Mouse (Mus musculus) natural killer cell, adult 2 months (primary cell): ENCODE measurements around the gene Dnm3.

Experiments
- DNase-seq, 2 experiments: peaks; one replicate each; pipeline ENCODE4 v3.0.0; 2022; ENCODE audit warnings: low spot score in 2 of 2

The Dnm3 gene

GRCm38 (mm10) chr1:162108726-162109436 lies 369.0 kb downstream of the Dnm3 start:
- no peak for DNase-seq

GRCm38 (mm10) chr1:162108181-162108671 lies 369.6 kb downstream of the Dnm3 start:
- no peak for DNase-seq

GRCm38 (mm10) chr1:162107011-162107606 lies 370.7 kb downstream of the Dnm3 start:
- DNase-seq: no peak

DNA sequence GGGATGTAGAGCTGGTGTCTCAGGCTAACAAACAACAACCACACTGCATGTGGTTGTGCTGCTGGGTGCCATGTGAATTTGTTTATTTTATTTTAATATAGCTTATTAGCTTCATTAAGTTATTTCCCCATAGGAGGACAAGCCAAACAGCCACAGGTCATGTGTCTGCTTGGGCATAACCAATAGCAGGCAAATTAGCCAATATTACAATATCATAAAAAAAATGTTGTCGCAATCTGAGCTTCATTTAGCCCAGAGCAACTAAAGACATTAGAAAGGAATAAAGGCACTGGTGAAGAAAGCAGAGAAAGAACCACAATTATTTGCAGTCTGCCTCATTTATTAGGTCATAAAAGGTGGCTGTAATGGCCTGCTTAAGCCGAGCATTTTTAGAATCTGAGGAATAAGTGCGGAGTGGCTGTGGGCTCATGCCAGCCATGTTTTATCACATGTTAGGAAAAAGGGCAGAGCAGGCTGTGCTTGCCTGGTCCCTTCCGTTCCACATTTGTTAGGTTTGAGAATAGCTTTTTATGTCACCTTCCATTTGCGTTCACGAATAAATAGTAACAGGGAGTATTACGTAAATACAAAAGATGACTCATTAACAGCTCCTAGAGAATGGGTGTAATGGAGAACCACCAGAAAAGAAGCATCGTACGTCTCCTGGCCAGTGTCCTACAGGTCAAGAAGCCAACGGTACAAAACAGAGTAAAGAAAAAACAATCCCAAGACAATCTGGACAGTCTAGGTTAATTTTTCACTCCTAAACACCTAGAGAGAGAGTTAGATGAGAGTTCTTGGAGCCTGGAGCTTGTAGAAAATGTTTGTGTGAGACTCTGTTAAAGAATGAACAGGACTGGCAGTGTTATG lies 376.6 kb downstream of the Dnm3 start:
- DNase-seq: no peak

GRCm38 (mm10) chr1:162100033-162100820 lies 377.6 kb downstream of the Dnm3 start:
- DNase-seq: no peak

DNA sequence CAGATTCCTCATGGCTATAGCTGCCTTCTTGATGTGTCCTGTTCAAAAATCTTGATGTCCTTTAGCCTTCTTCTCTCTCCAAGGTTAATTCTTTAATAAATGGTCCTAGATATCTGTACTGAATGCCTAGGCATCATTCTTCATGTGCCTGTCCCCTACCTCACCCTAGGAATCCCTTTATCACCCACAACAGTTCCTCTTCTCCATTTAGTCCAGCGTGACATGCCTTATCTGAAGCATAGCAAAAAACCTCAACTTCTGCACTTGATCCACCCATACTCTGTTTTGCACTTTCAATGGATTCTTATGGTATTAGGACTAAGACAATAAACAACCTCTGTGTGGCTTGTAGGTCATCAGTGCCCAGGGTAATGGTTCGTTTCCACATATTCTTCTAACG lies 378.6 kb downstream of the Dnm3 start:
- no peak for DNase-seq

GRCm38 (mm10) chr1:162094523-162095272 lies 383.1 kb downstream of the Dnm3 start:
- DNase-seq: no peak

- DNase-seq: no peak
Observed at GRCm38 (mm10) chr1:162093806-162094522, 383.9 kb downstream of the Dnm3 start.

DNA sequence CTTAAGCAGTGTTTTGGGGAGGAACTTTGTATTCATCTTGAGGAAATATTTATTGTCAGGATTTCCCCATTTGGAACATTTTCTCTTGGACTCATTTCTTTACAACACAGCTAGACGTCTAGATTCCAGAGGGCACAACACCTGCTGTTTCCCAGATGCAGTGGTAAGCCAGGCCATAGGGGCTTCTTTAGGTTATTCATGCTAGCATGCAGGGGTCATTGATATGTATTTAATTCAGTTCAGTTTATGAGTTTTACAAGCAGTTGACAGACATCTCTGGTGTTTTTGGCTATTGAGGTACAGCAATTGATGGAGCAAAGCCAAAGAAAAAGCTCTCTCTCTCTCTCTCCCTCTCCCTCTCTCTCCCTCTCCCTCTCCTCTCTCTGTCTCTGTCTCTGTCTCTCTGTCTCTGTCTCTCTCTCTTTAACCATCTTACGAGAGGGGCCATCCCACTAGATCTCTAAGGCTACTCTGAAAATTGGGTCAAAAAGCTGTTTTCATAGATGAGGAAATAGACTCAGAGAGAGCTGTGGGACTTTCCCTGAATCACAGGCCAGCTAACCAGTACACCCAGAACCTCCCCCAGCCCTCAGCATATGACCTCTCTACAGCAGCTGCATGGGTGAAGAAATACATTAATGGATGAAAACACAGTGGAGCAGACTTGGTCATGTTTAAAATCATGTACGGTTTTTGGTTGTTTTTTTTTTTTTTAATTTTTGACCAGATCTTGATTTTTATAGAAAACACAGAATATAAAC lies 384.8 kb downstream of the Dnm3 start:
- DNase-seq: no peak

DNA sequence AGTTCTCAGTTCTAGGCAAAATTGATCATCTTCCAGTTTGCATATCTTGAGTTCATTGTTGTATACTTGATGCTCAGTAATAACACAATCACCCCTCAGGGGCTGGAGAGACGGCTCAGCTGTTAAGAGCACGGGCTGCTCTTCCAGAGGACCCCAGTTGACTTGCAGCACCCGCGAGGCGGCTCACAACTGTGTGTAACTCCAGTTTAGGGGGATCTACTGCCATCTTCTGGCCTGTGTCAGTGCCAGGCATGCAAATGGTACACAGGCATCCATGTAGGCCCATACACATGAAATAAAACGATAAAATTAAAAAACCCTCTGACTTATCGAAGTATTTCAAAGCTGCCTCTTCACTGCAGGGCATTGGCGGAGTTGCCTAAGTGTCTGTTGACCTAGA lies 385.4 kb downstream of the Dnm3 start:
- no peak for DNase-seq

- DNase-seq: no peak
Observed at GRCm38 (mm10) chr1:162083886-162084478, 393.9 kb downstream of the Dnm3 start.

- no peak for DNase-seq
Observed at GRCm38 (mm10) chr1:162083354-162083753, 394.5 kb downstream of the Dnm3 start.

DNA sequence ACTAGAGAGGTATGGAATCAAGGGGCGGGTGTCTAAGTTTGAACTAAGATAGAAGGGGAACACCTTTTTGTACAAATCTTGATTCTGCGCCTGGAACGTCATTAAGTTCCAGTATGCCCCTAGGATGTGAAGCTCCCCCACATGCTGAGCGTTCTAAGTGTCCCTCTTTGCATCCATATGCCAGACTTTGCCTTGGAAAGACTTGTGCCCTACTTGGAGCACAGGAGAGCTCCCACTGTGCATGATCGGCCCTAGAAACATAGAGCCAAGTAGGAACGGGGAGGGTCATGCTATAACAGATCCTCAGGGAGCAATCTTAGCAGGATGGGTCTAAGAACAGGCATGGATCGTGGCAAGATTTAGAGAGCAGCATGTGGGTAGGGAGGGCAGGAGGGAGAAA lies 395.1 kb downstream of the Dnm3 start:
- DNase-seq: no peak

DNA sequence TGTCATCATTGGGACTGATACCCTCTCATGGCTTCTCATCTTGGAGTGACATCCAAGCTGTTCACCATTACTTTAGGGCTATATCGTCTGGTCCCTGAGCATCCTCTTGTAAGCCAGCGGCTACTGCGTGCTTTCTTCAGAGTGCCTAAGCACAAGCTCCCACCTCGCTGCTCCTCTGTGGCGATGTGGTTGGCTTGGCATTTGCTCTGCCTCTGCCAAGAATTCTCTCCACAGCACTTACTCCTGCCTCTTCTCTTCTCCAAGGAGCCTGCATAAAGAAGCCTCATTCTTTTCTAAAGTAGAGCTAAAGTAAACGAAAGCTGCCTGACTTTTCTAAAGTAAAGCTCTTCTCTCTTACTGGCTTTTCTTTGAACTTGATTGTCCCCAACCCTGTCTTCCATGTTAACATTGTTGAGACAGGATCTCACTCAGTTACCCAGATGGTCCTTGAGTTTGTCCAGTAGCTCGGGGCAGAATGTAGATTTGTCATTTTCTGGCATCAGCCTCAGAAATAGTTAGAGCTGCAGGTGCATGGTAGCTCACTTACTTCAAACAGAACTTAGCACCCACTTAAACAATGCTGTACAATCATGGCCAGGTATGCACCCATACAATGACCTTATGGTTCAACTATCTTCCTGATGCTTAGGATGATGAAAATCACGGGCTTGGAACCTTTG lies 396.0 kb downstream of the Dnm3 start:
- DNase-seq: no peak

- no peak for DNase-seq
Observed at GRCm38 (mm10) chr1:162079989-162080388, 397.8 kb downstream of the Dnm3 start.

DNA sequence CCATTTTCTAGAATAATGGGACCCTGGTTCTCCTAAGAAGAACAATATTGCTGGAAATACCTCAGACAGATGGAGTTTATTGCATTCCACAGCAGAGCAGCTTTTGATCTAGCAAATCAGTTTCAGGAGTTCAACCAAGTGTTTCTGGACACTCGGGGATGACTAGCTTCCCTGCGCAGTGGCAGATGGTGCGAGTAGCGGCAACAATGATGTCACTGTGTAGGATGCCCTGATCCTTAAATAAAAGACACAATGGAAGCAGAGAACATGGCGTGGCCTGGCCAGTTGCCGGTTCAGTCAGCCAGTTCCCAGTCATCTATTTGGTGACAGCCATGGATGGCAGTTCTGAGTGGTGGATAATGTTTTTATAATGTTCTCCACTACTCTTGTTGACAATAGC lies 400.4 kb downstream of the Dnm3 start:
- no peak for DNase-seq

DNA sequence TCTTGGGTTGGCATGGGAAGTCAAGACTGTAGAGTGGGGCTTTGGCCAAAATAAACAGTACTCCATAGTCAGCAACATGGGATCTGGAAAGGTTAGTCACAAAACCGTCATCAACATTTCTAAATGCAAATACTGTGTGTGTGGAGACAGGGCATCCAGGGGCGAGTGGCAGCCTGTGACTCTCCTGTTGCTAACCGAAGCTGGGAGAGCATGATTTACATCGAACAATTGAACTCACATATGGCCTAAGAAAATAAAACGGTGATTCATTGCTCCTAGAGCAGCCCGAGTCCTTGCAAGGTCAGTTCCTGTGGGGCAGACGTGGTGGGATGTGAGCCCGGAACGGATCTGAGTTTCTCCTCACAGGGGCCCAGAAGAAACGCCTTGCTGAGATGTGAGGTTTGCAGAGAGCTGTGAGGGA lies 401.2 kb downstream of the Dnm3 start:
- DNase-seq: no peak

GRCm38 (mm10) chr1:162075831-162076230 lies 402.0 kb downstream of the Dnm3 start:
- no peak for DNase-seq

- no peak for DNase-seq
Observed at GRCm38 (mm10) chr1:162075416-162075815, 402.4 kb downstream of the Dnm3 start.
